Mouse (Mus musculus): ENCODE results near the gene Pde6d.

DNA sequence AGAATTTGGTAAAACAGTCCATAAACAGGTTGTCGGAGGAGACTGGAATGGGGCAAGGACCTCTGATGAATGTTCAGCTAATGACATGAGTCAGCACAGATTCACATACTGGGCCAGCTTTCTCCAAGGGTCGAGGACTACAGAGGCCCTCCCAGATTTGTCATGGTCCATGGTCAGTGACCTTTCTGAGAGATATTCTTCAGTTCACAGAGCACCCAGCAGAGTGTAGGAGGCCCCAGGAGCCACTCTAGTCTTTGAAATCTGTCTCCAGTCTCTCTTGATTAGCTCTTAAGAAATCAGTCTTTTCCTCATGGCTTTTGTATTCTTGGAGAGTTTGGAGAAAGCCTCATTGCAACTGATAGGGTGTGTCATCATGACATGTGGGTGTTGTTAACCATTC is 39.9 kb upstream of the Pde6d start:
- TF ChIP-seq CTCF (IDR thresholded peaks at IDR 0.05; ENCODE audit: extremely low read depth, insufficient read depth, low read length), result no peak
- no peak for TF ChIP-seq POLR2A (IDR thresholded peaks at IDR 0.05; ENCODE audit: extremely low read depth, insufficient read depth, low read length)

All from cortical plate, adult 2 months (tissue).